Mouse (Mus musculus): ENCODE data around the gene Tsc1. TPM values are rescaled to one million over a fixed set of nuclear protein-coding genes. Genes with fewer than 3 reads are reported as not detected.

Tsc1 gene
- polyA plus RNA-seq, 1 experiment, result 34.4 TPM

DNA sequence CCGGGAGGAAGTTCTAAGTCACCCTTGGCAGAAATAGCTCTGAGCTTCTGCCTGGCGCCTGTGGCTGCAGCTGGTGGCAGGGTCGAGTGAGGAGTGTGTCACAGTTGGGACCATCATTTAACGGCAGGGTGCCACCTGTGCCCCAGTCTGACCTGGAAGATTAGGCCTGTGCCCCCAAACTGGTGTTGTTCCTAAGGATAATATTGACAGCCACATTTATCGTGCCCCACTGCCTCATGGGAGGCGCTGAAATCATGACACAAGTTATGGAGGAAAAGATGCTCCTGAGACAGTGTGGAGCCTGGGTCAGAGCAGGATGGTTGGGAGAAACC lies 41.5 kb upstream of the Tsc1 start:
- TF ChIP-seq POLR2A (IDR thresholded peaks at IDR 0.05; ENCODE audit: borderline replicate concordance, insufficient read depth, low read length) (no peak), CTCF (IDR thresholded peaks at IDR 0.05; ENCODE audit: borderline replicate concordance, insufficient read depth, low read depth, low read length) (no peak)
- Histone ChIP-seq H3K4me1 (ENCODE audit: control insufficient read depth, insufficient read depth, low read length) (no peaks in the 10 kb centered on the region), H3K27me3 (ENCODE audit: control insufficient read depth, insufficient read depth, low read length) (no peaks in the 10 kb centered on the region), H3K27ac (ENCODE audit: insufficient read depth, low read length) (no peak overlapping the region), H3K4me3 (replicated peaks; ENCODE audit: insufficient read depth, low read depth, low read length) (no peak overlapping the region)
- no peak for DNase-seq
- WGBS, result 74% methylated on average over 6 of the region's 6 CpGs

DNA sequence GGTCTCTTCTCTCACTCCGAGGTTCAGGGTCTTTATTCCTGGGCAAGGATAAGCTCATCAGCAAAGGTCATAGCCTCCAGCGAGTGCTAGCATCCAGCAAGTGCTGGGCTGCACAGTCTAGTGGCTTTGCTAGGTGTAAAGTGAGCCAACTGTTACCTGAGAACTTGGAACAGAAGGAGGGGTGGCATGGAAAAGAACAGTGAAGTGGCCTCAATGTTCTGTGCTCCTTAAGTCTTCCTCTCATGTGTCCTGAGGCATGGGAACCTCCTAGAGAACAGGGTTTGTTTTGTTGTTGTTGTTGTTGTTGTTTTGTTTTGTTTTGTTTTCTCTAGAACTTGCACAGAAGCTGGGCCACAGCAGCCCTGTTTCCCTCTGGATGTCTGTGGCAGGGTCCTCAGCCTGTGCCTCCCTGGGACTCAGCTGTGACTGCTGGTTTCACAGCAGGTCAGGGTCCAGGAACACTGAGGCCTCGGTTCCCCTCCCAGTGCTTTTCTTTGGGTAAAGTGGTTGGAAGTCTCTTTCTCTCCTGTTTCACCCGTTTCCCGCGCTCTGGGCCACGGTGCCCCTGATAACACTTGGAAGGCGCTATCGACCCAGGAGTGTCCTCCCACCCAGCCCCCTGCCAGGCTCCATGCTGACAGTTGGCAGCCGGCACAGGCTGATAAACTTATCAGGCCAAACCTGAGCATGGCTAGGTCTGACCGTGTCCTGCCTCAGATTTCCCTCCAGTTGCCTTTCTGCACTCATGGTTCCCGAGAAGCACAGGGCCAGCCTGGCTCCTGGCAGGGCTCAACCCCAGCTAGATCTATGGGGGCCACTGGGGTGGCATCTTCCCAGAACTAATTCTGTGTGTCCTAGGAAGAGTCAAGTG lies 39.1 kb upstream of the Tsc1 start:
- TF ChIP-seq CTCF (IDR thresholded peaks at IDR 0.05; ENCODE audit: borderline replicate concordance, insufficient read depth, low read depth, low read length) (no peak), POLR2A (IDR thresholded peaks at IDR 0.05; ENCODE audit: borderline replicate concordance, insufficient read depth, low read length) (no peak)
- 43% methylated on average over 12 of the region's 12 CpGs for WGBS

DNA sequence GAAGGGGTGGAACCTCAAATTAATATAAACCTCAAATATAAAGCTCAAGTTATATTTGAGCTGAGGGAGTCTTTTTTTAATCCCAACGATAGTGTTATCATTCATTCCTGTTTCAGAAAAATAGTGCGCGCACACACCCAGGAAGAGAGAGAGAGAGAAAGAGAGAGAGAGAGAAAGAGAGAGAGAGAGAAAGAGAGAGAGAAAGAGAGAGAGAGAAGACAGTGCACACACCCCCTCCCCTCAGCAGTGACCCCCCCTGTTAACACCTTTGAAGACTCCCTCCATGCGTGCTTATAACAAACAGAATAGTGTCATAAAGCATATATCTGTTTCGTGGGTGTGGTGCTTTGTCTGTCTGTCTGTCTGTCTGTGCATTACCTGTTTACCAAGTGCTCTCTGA lies 37.5 kb upstream of the Tsc1 start:
- 95% methylated on average over 5 of the region's 5 CpGs for WGBS
- TF ChIP-seq POLR2A (IDR thresholded peaks at IDR 0.05; ENCODE audit: borderline replicate concordance, insufficient read depth, low read length), result no peak
- no peak for TF ChIP-seq CTCF (IDR thresholded peaks at IDR 0.05; ENCODE audit: borderline replicate concordance, insufficient read depth, low read depth, low read length)
- H3K4me1 ChIP-seq (ENCODE audit: control insufficient read depth, insufficient read depth, low read length), result no peaks in the 10 kb centered on the region
- H3K4me3 ChIP-seq (replicated peaks; ENCODE audit: insufficient read depth, low read depth, low read length), result no peak overlapping the region
- H3K27ac ChIP-seq (ENCODE audit: insufficient read depth, low read length), result no peak overlapping the region
- DNase-seq, result no peak
- H3K27me3 ChIP-seq (ENCODE audit: control insufficient read depth, insufficient read depth, low read length), result no peaks in the 10 kb centered on the region

More for the DNA sequence above, 39.1 kb upstream of the Tsc1 start:
- Histone ChIP-seq H3K27ac (ENCODE audit: insufficient read depth, low read length) (no peak overlapping the region), H3K4me3 (replicated peaks; ENCODE audit: insufficient read depth, low read depth, low read length) (no peak overlapping the region), H3K27me3 (ENCODE audit: control insufficient read depth, insufficient read depth, low read length) (no peaks in the 10 kb centered on the region), H3K4me1 (ENCODE audit: control insufficient read depth, insufficient read depth, low read length) (no peaks in the 10 kb centered on the region)
- DNase-seq, result no peak

DNA sequence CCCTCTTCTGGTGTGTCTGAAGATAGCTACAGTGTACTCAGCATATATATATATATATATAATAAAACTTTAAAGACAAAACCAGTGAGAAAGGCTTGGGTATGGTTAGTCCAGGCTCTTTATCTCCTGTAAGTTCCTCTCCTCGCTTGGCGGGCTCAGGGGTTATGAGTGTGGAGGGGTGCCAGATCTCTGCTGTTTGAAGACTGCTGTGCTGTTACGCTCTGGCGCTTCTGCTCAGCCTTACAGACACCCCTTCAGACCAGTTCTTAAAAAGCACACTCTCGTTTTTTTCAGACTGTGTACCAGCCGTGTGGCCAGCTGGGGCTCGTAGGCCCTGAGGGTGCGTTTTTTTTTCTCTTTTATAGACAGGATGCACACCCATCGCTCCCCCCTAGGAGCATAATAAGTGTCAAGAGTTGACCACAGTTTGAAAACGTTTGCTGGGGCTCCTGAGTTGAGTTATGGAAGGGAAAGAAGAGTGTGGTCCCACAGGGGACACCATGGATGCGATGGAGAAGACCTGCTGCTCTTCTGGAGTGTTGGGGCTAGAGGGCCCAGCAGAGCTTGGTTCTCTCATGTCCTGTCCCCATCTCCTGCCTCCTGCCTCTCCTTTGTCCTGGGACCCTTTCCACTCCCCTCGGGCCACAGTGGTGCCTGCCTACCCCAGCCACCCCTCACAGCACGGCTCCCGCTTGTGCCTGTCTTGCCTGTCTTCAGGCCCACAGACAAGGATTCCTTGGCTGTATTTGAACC lies 35.1 kb upstream of the Tsc1 start:
- Histone ChIP-seq H3K27me3 (ENCODE audit: control insufficient read depth, insufficient read depth, low read length) (no peaks in the 10 kb centered on the region), H3K4me1 (ENCODE audit: control insufficient read depth, insufficient read depth, low read length) (no peaks in the 10 kb centered on the region), H3K4me3 (replicated peaks; ENCODE audit: insufficient read depth, low read depth, low read length) (no peak overlapping the region), H3K27ac (ENCODE audit: insufficient read depth, low read length) (no peak overlapping the region)
- no peak for DNase-seq
- TF ChIP-seq POLR2A (IDR thresholded peaks at IDR 0.05; ENCODE audit: borderline replicate concordance, insufficient read depth, low read length), result no peak
- no peak for TF ChIP-seq CTCF (IDR thresholded peaks at IDR 0.05; ENCODE audit: borderline replicate concordance, insufficient read depth, low read depth, low read length)
- WGBS, result 34% methylated on average over 14 of the region's 14 CpGs

DNA sequence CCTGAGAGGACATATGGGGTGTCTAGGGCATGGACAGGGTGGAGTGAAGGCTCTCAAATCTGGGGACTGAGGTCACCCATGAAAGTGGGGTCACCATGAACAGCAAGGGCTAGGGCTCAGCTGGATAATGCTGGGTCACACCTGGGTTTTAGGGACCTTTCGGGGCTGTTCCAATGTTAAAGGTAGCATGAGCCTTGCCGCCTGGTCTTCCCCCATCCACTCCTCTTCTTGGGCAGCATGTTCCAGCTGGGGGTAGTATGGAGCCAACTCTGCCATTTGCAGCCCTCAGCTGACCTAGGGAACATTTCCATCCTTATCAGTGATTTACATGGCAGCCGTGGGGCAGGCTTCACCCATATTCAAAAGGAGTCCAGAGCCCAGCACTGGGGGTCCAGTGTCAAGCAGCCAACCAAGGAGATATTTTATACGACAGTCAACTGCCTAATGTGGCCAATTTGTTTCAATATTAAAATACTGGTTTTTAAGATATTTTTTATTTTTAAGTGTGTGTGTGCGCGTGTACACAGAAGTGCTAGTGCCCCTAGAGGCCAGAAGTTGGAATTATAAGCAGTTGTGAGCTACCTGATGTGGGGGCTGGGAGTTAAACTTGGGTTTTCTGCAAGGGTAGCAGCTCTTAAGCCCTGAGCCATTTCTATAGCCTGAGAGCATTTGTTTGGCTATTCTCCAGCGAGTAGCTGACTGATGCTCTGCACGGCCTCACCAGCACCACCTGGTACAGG lies 34.3 kb upstream of the Tsc1 start:
- no peak for DNase-seq
- 64% methylated on average over 8 of the region's 8 CpGs for WGBS
- H3K4me1 ChIP-seq (ENCODE audit: control insufficient read depth, insufficient read depth, low read length), result peaks cover 4% of the 10 kb centered on the region; the same call in 1 of the 2 replicates

DNA sequence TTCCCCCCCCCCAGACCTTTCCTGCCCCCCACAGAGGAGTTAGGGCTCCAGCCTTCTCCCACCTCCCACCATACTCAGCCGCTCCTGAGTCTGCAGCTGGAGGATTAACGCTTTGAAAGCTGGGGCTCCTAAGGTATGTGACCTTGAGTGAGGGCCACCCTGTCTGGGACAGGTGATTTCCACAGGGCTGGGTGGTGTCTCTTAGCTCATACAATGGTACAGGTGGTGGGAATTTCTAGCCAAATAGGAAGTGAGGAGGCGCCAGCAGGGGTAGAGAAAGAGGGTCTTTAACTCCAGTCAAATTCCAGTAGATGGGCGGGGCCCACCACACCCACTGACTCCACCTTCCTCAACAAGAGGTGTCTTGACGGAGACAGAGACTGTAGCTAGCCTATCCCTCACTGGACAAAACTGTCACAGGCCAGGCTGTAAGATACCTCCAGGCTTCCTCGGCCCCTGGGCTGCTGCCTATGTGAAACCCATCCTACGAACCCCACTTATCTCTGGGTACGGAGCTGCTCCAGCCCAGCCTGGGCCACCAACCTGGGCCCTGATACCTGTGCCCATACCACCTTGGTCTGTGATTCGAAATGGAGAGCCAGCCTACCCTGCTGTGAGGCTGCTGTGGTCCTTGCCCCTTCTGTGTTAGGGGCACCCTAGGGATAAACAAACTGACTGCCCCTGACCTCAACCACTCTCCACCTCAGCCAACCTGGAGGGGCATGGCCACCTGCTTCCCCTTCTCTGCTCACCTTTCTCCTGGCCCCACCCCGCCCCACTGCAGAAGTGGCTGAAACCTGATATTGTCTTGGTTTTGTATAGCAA lies 33.5 kb upstream of the Tsc1 start:
- WGBS, result 68% methylated on average over 10 of the region's 10 CpGs
- no peak overlapping the region for H3K4me3 ChIP-seq (replicated peaks; ENCODE audit: insufficient read depth, low read depth, low read length)
- H3K27ac ChIP-seq (ENCODE audit: insufficient read depth, low read length), result no peak overlapping the region
- H3K27me3 ChIP-seq (ENCODE audit: control insufficient read depth, insufficient read depth, low read length), result no peaks in the 10 kb centered on the region
- no peak for TF ChIP-seq CTCF (IDR thresholded peaks at IDR 0.05; ENCODE audit: borderline replicate concordance, insufficient read depth, low read depth, low read length)
- TF ChIP-seq POLR2A (IDR thresholded peaks at IDR 0.05; ENCODE audit: borderline replicate concordance, insufficient read depth, low read length), result no peak
- H3K4me1 ChIP-seq (ENCODE audit: control insufficient read depth, insufficient read depth, low read length), result peaks cover 4% of the 10 kb centered on the region; the same call in 1 of the 2 replicates
- DNase-seq, result no peak

More for the DNA sequence above, 34.3 kb upstream of the Tsc1 start:
- no peak for TF ChIP-seq CTCF (IDR thresholded peaks at IDR 0.05; ENCODE audit: borderline replicate concordance, insufficient read depth, low read depth, low read length)
- TF ChIP-seq POLR2A (IDR thresholded peaks at IDR 0.05; ENCODE audit: borderline replicate concordance, insufficient read depth, low read length), result no peak
- Histone ChIP-seq H3K4me3 (replicated peaks; ENCODE audit: insufficient read depth, low read depth, low read length) (no peak overlapping the region), H3K27me3 (ENCODE audit: control insufficient read depth, insufficient read depth, low read length) (no peaks in the 10 kb centered on the region), H3K27ac (ENCODE audit: insufficient read depth, low read length) (no peak overlapping the region)

DNA sequence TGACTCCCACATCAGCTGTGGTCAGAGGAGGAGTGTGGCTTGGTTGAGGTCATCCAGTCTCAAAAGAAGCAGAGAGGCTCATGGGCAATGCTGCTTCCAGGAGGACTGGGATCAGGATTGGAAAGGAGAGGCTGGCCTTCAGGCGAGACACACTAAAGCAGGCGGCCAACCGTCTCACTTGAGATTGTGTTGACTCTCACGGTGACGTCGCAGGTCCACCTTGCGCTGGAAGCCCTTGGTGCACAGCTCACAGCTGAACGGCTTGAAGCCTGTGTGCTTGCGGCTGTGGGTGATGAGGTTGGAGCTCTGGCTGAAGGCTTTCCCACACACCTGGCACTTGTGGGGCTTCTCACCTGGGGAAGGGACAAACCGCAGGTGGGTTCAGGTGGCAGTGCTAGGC lies 31.2 kb upstream of the Tsc1 start:
- no peak for DNase-seq
- no peaks in the 10 kb centered on the region for H3K27me3 ChIP-seq (ENCODE audit: control insufficient read depth, insufficient read depth, low read length)
- no peak overlapping the region for H3K27ac ChIP-seq (ENCODE audit: insufficient read depth, low read length)
- H3K4me3 ChIP-seq (replicated peaks; ENCODE audit: insufficient read depth, low read depth, low read length), result no peak overlapping the region
- WGBS, result 87% methylated on average over 10 of the region's 10 CpGs
- TF ChIP-seq CTCF (IDR thresholded peaks at IDR 0.05; ENCODE audit: borderline replicate concordance, insufficient read depth, low read depth, low read length) (no peak), POLR2A (IDR thresholded peaks at IDR 0.05; ENCODE audit: borderline replicate concordance, insufficient read depth, low read length) (no peak)
- H3K4me1 ChIP-seq (ENCODE audit: control insufficient read depth, insufficient read depth, low read length), result peaks cover 4% of the 10 kb centered on the region; the same call in 1 of the 2 replicates

Data from cerebellum, adult 2 months (tissue).